Mouse (Mus musculus): ENCODE results near the gene Nxpe5. TPM values are rescaled to one million over a fixed set of nuclear protein-coding genes. Genes with fewer than 3 reads are reported as not detected.

Gene Nxpe5
- polyA plus RNA-seq, 1 experiment, result 0.14 TPM

GRCm38 (mm10) chr5:138265712-138266111 lies 40.0 kb downstream of the Nxpe5 start:
- Histone ChIP-seq H3K27me3 (ENCODE audit: control insufficient read depth, insufficient read depth, low read length) (no peaks in the 10 kb centered on the region), H3K4me1 (ENCODE audit: control insufficient read depth, insufficient read depth, low read length) (peaks cover 8% of the 10 kb centered on the region), H3K4me3 (ENCODE audit: control insufficient read depth, low read depth, low read length) (no peak overlapping the region), H3K27ac (ENCODE audit: control insufficient read depth, insufficient read depth, low read depth, low read length) (no peak overlapping the region), H3K36me3 (ENCODE audit: control insufficient read depth, insufficient read depth, low read length) (peaks cover 3% of the 10 kb centered on the region)
- TF ChIP-seq POLR2A (IDR thresholded peaks at IDR 0.05; ENCODE audit: control insufficient read depth, low read depth, low read length), result no peak
- no peak for TF ChIP-seq CTCF (IDR thresholded peaks at IDR 0.05; ENCODE audit: control insufficient read depth, insufficient read depth, insufficient replicate concordance, low read depth, low read length)

DNA sequence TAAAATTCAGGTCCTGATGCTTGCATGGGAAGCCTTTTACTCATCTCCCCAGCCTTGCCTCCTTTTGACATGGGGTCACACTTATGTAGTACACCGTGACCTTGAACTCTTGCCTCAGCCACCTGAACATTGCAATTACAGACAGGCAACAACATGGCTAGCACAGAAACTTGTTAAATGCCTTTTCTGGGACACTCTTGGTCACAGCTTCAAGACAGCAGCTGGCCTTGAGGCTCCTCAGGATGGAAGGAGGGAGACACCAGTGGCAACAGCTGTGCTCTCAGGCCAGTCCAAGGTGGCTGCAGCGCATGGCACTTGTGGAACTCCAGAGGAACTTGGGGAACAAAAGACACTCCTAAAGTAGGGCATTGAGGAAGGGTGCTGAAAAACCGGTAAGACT lies 41.4 kb downstream of the Nxpe5 start:
- Histone ChIP-seq H3K27ac (ENCODE audit: control insufficient read depth, insufficient read depth, low read depth, low read length) (no peak overlapping the region), H3K4me3 (ENCODE audit: control insufficient read depth, low read depth, low read length) (no peak overlapping the region), H3K27me3 (ENCODE audit: control insufficient read depth, insufficient read depth, low read length) (no peaks in the 10 kb centered on the region), H3K36me3 (ENCODE audit: control insufficient read depth, insufficient read depth, low read length) (no peaks in the 10 kb centered on the region; the same call in 1 of the 2 replicates), H3K4me1 (ENCODE audit: control insufficient read depth, insufficient read depth, low read length) (peaks cover 8% of the 10 kb centered on the region)
- TF ChIP-seq CTCF (IDR thresholded peaks at IDR 0.05; ENCODE audit: control insufficient read depth, insufficient read depth, insufficient replicate concordance, low read depth, low read length) (no peak), POLR2A (IDR thresholded peaks at IDR 0.05; ENCODE audit: control insufficient read depth, low read depth, low read length) (no peak)

DNA sequence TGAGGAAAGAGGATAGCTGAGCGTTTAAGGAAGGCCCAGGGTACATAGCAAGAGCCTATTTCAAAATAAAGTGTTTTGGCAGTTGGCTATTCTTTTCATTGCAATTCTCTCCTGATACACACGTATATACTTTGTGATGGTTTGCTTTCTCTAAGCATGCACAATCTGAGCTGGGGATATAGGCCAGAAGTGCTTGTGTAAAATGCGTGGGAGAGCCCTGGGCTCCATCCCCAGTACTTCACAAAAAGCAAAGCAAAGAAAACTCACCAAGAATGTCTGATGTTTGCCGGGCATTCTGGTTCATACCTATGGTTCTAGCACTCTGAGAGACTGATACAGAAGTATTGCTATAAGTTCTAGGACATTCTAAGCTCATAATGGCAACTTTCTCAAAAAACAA lies 43.3 kb downstream of the Nxpe5 start:
- Histone ChIP-seq H3K36me3 (ENCODE audit: control insufficient read depth, insufficient read depth, low read length) (no peaks in the 10 kb centered on the region; the same call in 1 of the 2 replicates), H3K27ac (ENCODE audit: control insufficient read depth, insufficient read depth, low read depth, low read length) (no peak overlapping the region), H3K27me3 (ENCODE audit: control insufficient read depth, insufficient read depth, low read length) (no peaks in the 10 kb centered on the region), H3K4me1 (ENCODE audit: control insufficient read depth, insufficient read depth, low read length) (peaks cover 2% of the 10 kb centered on the region; the same call in 1 of the 2 replicates), H3K4me3 (ENCODE audit: control insufficient read depth, low read depth, low read length) (no peak overlapping the region)
- no peak for TF ChIP-seq POLR2A (IDR thresholded peaks at IDR 0.05; ENCODE audit: control insufficient read depth, low read depth, low read length)
- no peak for TF ChIP-seq CTCF (IDR thresholded peaks at IDR 0.05; ENCODE audit: control insufficient read depth, insufficient read depth, insufficient replicate concordance, low read depth, low read length)

DNA sequence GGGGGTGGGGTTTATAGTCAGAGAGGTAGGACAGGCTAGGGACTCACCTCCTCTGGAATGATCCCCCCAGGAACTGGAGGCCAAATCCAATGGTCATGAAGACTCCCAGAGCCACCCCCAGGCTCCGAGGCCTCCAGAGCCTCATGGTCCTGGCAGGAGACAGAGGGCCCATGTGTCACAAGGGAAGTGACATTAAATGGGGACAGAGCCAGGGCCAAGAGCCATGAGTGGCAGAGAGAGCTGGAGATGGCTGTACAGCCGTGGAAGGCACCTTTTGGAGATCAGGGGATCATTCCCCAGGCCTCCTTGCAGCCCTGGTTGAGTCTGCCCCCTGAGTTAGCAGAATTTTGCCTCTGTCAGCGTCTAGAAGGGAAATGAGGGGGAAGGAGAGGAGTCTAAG lies 45.5 kb downstream of the Nxpe5 start:
- Histone ChIP-seq H3K4me3 (ENCODE audit: control insufficient read depth, low read depth, low read length) (no peak overlapping the region), H3K27ac (ENCODE audit: control insufficient read depth, insufficient read depth, low read depth, low read length) (no peak overlapping the region), H3K36me3 (ENCODE audit: control insufficient read depth, insufficient read depth, low read length) (no peaks in the 10 kb centered on the region), H3K4me1 (ENCODE audit: control insufficient read depth, insufficient read depth, low read length) (peaks cover 9% of the 10 kb centered on the region; the same call in 1 of the 2 replicates), H3K27me3 (ENCODE audit: control insufficient read depth, insufficient read depth, low read length) (no peaks in the 10 kb centered on the region)
- TF ChIP-seq CTCF (IDR thresholded peaks at IDR 0.05; ENCODE audit: control insufficient read depth, insufficient read depth, insufficient replicate concordance, low read depth, low read length), result no peak

GRCm38 (mm10) chr5:138272409-138272923 lies 46.8 kb downstream of the Nxpe5 start, which contains the start of gene Gal3st4:
Gene Gal3st4, minus strand, starts transcription at chr5:138272840.
- H3K27me3 ChIP-seq (ENCODE audit: control insufficient read depth, insufficient read depth, low read length), result no peaks in the 10 kb centered on the region
- H3K36me3 ChIP-seq (ENCODE audit: control insufficient read depth, insufficient read depth, low read length), result no peaks in the 10 kb centered on the region
- no peak for TF ChIP-seq CTCF (IDR thresholded peaks at IDR 0.05; ENCODE audit: control insufficient read depth, insufficient read depth, insufficient replicate concordance, low read depth, low read length)
- no peak within 1 kb of the TSS for H3K27ac ChIP-seq (ENCODE audit: control insufficient read depth, insufficient read depth, low read depth, low read length)
- H3K4me1 ChIP-seq (ENCODE audit: control insufficient read depth, insufficient read depth, low read length), result peaks cover 9% of the 10 kb centered on the region; the same call in 1 of the 2 replicates
- no peak within 1 kb of the TSS for H3K4me3 ChIP-seq (ENCODE audit: control insufficient read depth, low read depth, low read length)

- Histone ChIP-seq H3K4me1 (ENCODE audit: control insufficient read depth, insufficient read depth, low read length) (peaks cover 15% of the 10 kb centered on the region), H3K27ac (ENCODE audit: control insufficient read depth, insufficient read depth, low read depth, low read length) (no peak overlapping the region)
- TF ChIP-seq POLR2A (IDR thresholded peaks at IDR 0.05; ENCODE audit: control insufficient read depth, low read depth, low read length), result no peak
- TF ChIP-seq CTCF (IDR thresholded peaks at IDR 0.05; ENCODE audit: control insufficient read depth, insufficient read depth, insufficient replicate concordance, low read depth, low read length), result no peak
Measured at GRCm38 (mm10) chr5:138274186-138274585, 48.5 kb downstream of the Nxpe5 start.

DNA sequence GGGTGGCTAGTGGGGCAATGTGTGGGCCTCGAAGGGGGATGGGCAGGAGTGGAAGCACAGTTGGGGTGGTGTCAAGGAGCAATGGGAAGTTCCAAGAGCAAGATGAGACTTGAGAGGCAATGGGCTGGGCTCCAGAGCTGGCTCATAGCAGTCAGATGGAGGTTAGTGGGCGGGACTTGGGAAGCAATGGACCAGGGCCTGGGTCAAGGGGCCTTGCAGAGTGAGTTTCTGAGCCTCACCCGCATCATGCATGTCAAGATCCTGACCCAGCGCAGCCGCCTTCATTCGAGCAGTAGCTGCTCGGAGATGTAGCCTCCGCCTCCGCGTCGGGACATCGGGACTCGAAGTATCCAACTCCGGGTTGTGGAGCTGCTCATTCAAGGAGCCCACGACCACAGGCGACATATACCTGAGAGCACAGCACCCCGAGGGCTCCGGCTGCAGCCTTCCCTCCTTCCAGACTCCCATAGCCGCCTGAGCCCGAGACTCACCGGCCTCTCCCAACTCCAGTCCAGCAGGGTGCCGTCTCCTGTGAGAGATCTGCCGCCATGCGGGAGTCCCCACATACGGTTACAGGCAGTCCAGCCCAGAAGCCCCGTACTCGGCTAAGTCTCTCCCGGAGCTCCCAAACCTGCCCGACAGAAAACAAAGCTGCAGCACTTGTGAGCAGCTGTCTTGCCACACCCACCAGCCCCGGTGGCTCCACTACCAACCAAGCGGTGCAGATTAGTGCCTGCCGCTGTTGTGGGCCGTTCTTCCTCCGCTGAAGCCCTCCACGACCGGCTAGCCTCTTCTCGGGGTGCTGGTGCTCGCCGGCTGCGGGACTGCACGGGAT lies 49.7 kb downstream of the Nxpe5 start:
- H3K36me3 ChIP-seq (ENCODE audit: control insufficient read depth, insufficient read depth, low read length), result no peaks in the 10 kb centered on the region
- H3K27me3 ChIP-seq (ENCODE audit: control insufficient read depth, insufficient read depth, low read length), result no peaks in the 10 kb centered on the region
- TF ChIP-seq CTCF (IDR thresholded peaks at IDR 0.05; ENCODE audit: control insufficient read depth, insufficient read depth, insufficient replicate concordance, low read depth, low read length) (no peak), POLR2A (IDR thresholded peaks at IDR 0.05; ENCODE audit: control insufficient read depth, low read depth, low read length) (no peak)
- H3K4me1 ChIP-seq (ENCODE audit: control insufficient read depth, insufficient read depth, low read length), result peaks cover 20% of the 10 kb centered on the region
- no peak overlapping the region for H3K4me3 ChIP-seq (ENCODE audit: control insufficient read depth, low read depth, low read length)
- no peak overlapping the region for H3K27ac ChIP-seq (ENCODE audit: control insufficient read depth, insufficient read depth, low read depth, low read length)

More at GRCm38 (mm10) chr5:138274186-138274585, 48.5 kb downstream of the Nxpe5 start:
- Histone ChIP-seq H3K36me3 (ENCODE audit: control insufficient read depth, insufficient read depth, low read length) (no peaks in the 10 kb centered on the region), H3K4me3 (ENCODE audit: control insufficient read depth, low read depth, low read length) (no peak overlapping the region), H3K27me3 (ENCODE audit: control insufficient read depth, insufficient read depth, low read length) (no peaks in the 10 kb centered on the region)
